Mouse (Mus musculus): ENCODE measurements around the gene Trim14. TPM values are rescaled to one million over a fixed set of nuclear protein-coding genes. Genes with fewer than 3 reads are reported as not detected.

The Trim14 gene
- polyA plus RNA-seq, 1 experiment, result 26.9 TPM

DNA sequence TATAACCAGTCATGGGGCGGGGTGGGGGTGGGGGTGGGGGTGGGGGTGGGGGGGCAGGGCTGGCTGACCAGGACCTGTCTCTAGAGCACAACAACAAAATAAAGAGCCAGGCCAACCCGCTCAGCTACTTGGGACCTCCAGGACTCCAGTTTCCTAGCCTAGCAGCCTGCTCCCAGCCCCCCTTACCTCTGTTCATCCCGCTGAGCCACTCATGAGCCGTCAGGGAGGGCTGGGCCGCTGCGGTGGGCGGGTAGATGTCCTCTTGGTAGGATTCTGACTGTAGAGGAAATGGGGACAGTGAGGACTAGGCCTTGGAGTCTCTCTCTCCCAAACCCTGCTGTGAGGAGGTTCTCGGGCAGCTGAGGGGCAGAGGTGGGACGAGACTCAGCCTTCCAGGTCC, 5.8 kb upstream of the Trim14 start:
- no peak for DNase-seq (ENCODE audit: low read depth in 1 of 2, low spot score in 2 of 2)
- H3K27me3 ChIP-seq (ENCODE audit: control insufficient read depth, insufficient read depth, low read length), result no peaks in the 10 kb centered on the region
- peaks cover 20% of the 10 kb centered on the region for H3K36me3 ChIP-seq (ENCODE audit: control insufficient read depth, insufficient read depth, low read length)
- TF ChIP-seq POLR2A (IDR thresholded peaks at IDR 0.05; ENCODE audit: low read depth, low read length) (no peak), CTCF (IDR thresholded peaks at IDR 0.05; ENCODE audit: extremely low read depth, insufficient read depth, insufficient read length, insufficient replicate concordance) (no peak)
- WGBS, result 86% methylated on average over 9 of the region's 9 CpGs
- H3K27ac ChIP-seq (ENCODE audit: insufficient read depth, low read length), result no peak overlapping the region
- H3K4me3 ChIP-seq (ENCODE audit: extremely low read depth, insufficient read depth, insufficient read length), result no peak overlapping the region
- peaks cover 4% of the 10 kb centered on the region; the same call in 1 of the 2 replicates for H3K4me1 ChIP-seq (ENCODE audit: control insufficient read depth, insufficient read depth, insufficient read length)

DNA sequence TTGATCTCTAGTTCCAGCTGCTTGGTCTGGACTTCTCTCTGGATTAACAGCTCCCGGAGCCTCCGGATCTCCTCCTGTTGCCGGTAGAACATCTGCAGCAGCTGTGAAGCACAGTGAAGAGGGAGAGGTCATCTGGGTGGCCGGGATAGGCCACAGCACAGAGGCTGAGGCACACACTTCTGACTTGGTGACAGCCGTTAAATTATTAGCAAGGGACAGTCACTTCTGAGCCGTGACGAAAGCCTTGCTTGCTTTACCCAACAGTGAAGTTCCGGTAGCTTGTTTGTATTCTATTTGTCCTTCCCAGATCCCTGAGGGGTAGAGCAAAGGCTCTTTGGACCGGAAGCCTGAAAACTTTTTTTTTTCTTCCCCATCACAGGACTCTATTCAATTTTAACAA, 3.2 kb upstream of the Trim14 start:
- Histone ChIP-seq H3K36me3 (ENCODE audit: control insufficient read depth, insufficient read depth, low read length) (peaks cover 18% of the 10 kb centered on the region), H3K27me3 (ENCODE audit: control insufficient read depth, insufficient read depth, low read length) (no peaks in the 10 kb centered on the region), H3K4me1 (ENCODE audit: control insufficient read depth, insufficient read depth, insufficient read length) (peaks cover 10% of the 10 kb centered on the region), H3K27ac (ENCODE audit: insufficient read depth, low read length) (no peak overlapping the region), H3K4me3 (ENCODE audit: extremely low read depth, insufficient read depth, insufficient read length) (no peak overlapping the region)
- DNase-seq (ENCODE audit: low read depth in 1 of 2, low spot score in 2 of 2), result no peak
- 93% methylated on average over 9 of the region's 9 CpGs for WGBS
- TF ChIP-seq POLR2A (IDR thresholded peaks at IDR 0.05; ENCODE audit: low read depth, low read length), result no peak
- no peak for TF ChIP-seq CTCF (IDR thresholded peaks at IDR 0.05; ENCODE audit: extremely low read depth, insufficient read depth, insufficient read length, insufficient replicate concordance)

DNA sequence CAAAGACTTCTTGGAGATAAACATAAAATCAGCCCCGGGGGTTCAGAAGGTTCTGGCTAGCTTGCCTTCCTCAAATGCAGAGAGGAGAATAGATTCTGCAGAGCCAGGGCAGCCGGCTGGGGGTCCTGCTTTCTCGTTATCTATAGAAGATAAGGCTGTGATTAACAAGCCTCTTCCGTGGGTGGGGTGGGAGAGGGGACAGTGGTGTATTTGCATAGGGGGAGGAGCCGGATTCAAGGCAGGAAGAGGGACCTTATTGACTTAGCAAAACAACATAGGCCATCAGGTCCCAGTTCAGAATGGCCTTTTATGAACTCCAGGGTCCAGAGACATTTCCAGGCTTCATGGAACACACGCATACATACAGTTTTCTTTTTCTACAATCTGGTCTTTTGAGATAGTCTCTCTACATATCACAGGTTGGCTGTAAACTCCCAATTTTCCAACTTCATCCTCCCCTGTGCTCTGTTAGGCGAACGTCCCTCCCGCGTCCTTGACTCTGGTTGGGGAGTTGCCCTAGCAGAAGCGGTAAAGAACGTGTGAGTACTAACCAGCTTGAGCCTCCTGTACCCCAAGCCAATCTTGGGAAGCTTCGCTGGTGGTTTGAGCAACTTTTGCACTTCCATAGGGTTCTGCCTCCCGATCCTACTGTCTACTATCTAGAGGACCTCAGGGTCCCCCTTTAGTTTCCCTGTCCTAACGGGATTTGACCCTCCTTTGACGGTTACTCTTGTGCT, 679 bp downstream of the Trim14 start:
- Histone ChIP-seq H3K4me1 (ENCODE audit: control insufficient read depth, insufficient read depth, insufficient read length) (peaks cover 15% of the 10 kb centered on the region), H3K36me3 (ENCODE audit: control insufficient read depth, insufficient read depth, low read length) (peaks cover 20% of the 10 kb centered on the region; the same call in 1 of the 2 replicates), H3K27me3 (ENCODE audit: control insufficient read depth, insufficient read depth, low read length) (no peaks in the 10 kb centered on the region), H3K27ac (ENCODE audit: insufficient read depth, low read length) (peak overlapping the region; percentile 95), H3K4me3 (ENCODE audit: extremely low read depth, insufficient read depth, insufficient read length) (peak overlapping the region; percentile 79)
- TF ChIP-seq CTCF (IDR thresholded peaks at IDR 0.05; ENCODE audit: extremely low read depth, insufficient read depth, insufficient read length, insufficient replicate concordance), result no peak
- TF ChIP-seq POLR2A (IDR thresholded peaks at IDR 0.05; ENCODE audit: low read depth, low read length), result peak; percentile 75
- DNase-seq (ENCODE audit: low read depth in 1 of 2, low spot score in 2 of 2), result peak; percentile 44 to 56
- WGBS, result under 1% methylated on average over 16 of the region's 16 CpGs

DNA sequence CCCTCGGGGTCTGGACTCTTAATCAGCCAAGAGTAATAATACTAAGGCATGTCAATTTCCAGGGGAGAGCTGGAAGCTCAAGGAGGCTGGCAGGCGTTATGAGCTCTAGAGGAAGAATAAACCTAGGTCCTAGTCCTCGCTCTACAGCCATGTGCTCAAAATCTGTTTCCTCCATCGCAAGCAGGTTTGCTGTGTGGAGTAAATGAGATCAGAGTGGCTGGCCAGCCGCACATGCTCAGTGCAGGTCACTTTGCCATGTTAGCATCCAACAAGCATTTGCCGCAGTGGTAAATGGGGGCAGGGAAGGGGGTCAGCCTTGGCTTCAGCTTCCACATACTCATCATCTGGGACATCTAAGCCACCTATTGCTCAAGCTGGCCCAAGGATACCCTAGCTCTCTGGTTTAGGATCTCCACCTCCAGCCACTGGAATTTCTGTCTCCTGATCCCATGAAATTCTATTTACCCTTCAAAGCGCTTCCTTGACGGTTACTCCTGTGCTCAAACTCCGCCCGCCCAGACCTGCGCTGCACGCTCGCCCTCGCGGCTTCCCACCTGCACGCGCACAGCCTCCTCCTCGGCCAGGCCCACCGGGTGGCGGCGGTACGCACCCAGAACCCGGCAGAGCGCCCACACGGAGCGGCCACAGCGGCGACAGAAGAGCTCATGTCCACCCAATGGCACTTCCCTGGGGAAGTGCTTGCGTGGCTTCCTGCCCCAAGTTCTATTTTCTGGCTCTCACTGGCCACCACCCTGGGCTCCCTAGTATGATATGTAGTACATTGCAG, 1.8 kb downstream of the Trim14 start:
- H3K27ac ChIP-seq (ENCODE audit: insufficient read depth, low read length), result peak overlapping the region; percentile 74
- DNase-seq (ENCODE audit: low read depth in 1 of 2, low spot score in 2 of 2), result peak in 1 of 2 experiments; percentile 37
- TF ChIP-seq POLR2A (IDR thresholded peaks at IDR 0.05; ENCODE audit: low read depth, low read length), result no peak
- TF ChIP-seq CTCF (IDR thresholded peaks at IDR 0.05; ENCODE audit: extremely low read depth, insufficient read depth, insufficient read length, insufficient replicate concordance), result no peak

DNA sequence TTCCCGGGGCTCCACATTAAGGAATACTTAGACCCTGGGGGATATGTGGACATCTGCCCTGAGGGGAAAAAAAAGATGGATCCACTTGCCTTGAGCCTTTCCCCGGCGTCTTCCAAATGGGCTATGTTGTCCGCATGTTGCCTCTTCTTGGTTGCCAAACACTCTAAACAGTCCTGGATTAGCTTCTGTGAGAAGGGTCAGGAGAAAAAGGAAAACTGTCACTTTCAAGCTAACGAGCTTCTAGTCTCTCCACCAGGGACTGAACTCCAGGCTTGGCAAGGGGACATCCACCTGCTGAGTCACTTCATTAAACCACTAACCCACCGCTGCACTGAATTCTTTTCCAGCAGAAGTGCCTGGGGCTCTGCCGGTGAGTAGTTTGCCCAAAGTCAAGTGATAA, 3.0 kb downstream of the Trim14 start:
- no peaks in the 10 kb centered on the region for H3K27me3 ChIP-seq (ENCODE audit: control insufficient read depth, insufficient read depth, low read length)
- DNase-seq (ENCODE audit: low read depth in 1 of 2, low spot score in 2 of 2), result no peak
- H3K4me1 ChIP-seq (ENCODE audit: control insufficient read depth, insufficient read depth, insufficient read length), result peaks cover 17% of the 10 kb centered on the region
- H3K36me3 ChIP-seq (ENCODE audit: control insufficient read depth, insufficient read depth, low read length), result peaks cover 18% of the 10 kb centered on the region; the same call in 1 of the 2 replicates
- WGBS, result 87% methylated on average over 7 of the region's 7 CpGs
- TF ChIP-seq CTCF (IDR thresholded peaks at IDR 0.05; ENCODE audit: extremely low read depth, insufficient read depth, insufficient read length, insufficient replicate concordance), result no peak
- no peak for TF ChIP-seq POLR2A (IDR thresholded peaks at IDR 0.05; ENCODE audit: low read depth, low read length)
- H3K4me3 ChIP-seq (ENCODE audit: extremely low read depth, insufficient read depth, insufficient read length), result no peak overlapping the region
- H3K27ac ChIP-seq (ENCODE audit: insufficient read depth, low read length), result no peak overlapping the region

More for the DNA sequence above, 1.8 kb downstream of the Trim14 start:
- no peaks in the 10 kb centered on the region for H3K27me3 ChIP-seq (ENCODE audit: control insufficient read depth, insufficient read depth, low read length)
- H3K36me3 ChIP-seq (ENCODE audit: control insufficient read depth, insufficient read depth, low read length), result peaks cover 24% of the 10 kb centered on the region; the same call in 1 of the 2 replicates
- WGBS, result 25% methylated on average over 29 of the region's 29 CpGs
- peaks cover 15% of the 10 kb centered on the region for H3K4me1 ChIP-seq (ENCODE audit: control insufficient read depth, insufficient read depth, insufficient read length)
- peak overlapping the region; percentile 56 for H3K4me3 ChIP-seq (ENCODE audit: extremely low read depth, insufficient read depth, insufficient read length)

DNA sequence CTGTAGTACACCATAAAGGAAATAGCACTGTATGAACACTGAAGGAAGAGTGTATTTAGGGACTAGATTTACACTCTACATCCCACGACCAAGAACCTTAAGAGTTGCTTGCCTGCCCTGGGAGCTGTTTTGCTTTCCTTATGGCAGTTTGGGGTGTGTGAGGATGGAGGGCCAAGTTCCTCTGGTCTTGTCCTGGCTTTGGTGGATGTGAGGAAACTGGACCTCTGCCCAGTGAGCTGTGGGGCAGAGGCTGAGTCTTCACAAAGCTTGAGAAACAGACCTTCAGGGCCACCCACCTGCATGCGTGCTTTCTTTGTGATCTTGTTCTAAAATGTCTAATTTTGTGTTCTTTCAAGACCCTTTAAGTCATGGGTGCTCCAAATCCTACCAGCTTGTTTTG, 3.4 kb downstream of the Trim14 start:
- TF ChIP-seq CTCF (IDR thresholded peaks at IDR 0.05; ENCODE audit: extremely low read depth, insufficient read depth, insufficient read length, insufficient replicate concordance), result no peak
- TF ChIP-seq POLR2A (IDR thresholded peaks at IDR 0.05; ENCODE audit: low read depth, low read length), result no peak
- Histone ChIP-seq H3K4me1 (ENCODE audit: control insufficient read depth, insufficient read depth, insufficient read length) (peaks cover 17% of the 10 kb centered on the region), H3K36me3 (ENCODE audit: control insufficient read depth, insufficient read depth, low read length) (peaks cover 18% of the 10 kb centered on the region; the same call in 1 of the 2 replicates), H3K27ac (ENCODE audit: insufficient read depth, low read length) (no peak overlapping the region), H3K27me3 (ENCODE audit: control insufficient read depth, insufficient read depth, low read length) (no peaks in the 10 kb centered on the region), H3K4me3 (ENCODE audit: extremely low read depth, insufficient read depth, insufficient read length) (no peak overlapping the region)
- 83% methylated on average over 2 of the region's 2 CpGs for WGBS
- DNase-seq (ENCODE audit: low read depth in 1 of 2, low spot score in 2 of 2), result no peak

All from spleen, adult 2 months (tissue).